Mouse (Mus musculus): ENCODE results near the gene Gm13128. TPM values are rescaled to one million over a fixed set of nuclear protein-coding genes. Genes with fewer than 3 reads are reported as not detected.
"Not testable (repeated sequence)": the region's sequence is repeated elsewhere in the genome, so short reads cannot be mapped to it uniquely, and the experiment has no call there.

Gene Gm13128
- not detected in 2 replicates for polyA plus RNA-seq (2012; ENCODE audit: insufficient read depth, insufficient read length, missing spikeins)

- not testable (repeated sequence) for H3K4me1 ChIP-seq (ENCODE audit: control insufficient read depth, insufficient read depth, insufficient read length, low read length); H3K4me3 ChIP-seq (ENCODE audit: insufficient read depth, low read depth, low read length); H3K27ac ChIP-seq (replicated peaks; ENCODE audit: low read depth, low read length)
Observed at GRCm38 (mm10) chr4:144329949-144330348, at the start of gene Gm13128. Gene Gm13128 (plus strand): TSS chr4:144330249.

- not testable (repeated sequence) for H3K27ac ChIP-seq (replicated peaks; ENCODE audit: low read depth, low read length); H3K4me3 ChIP-seq (ENCODE audit: insufficient read depth, low read depth, low read length); H3K4me1 ChIP-seq (ENCODE audit: control insufficient read depth, insufficient read depth, insufficient read length, low read length)
Observed at GRCm38 (mm10) chr4:144280388-144280787, 49.7 kb upstream of the Gm13128 start, which contains the start of gene Pramel5. Gene Pramel5 (minus strand): TSS chr4:144280488.

GRCm38 (mm10) chr4:144299414-144299813, 30.6 kb upstream of the Gm13128 start:
- not testable (repeated sequence) for H3K27ac ChIP-seq (replicated peaks; ENCODE audit: low read depth, low read length); H3K4me3 ChIP-seq (ENCODE audit: insufficient read depth, low read depth, low read length); H3K4me1 ChIP-seq (ENCODE audit: control insufficient read depth, insufficient read depth, insufficient read length, low read length)

- not testable (repeated sequence) for H3K4me3 ChIP-seq (ENCODE audit: insufficient read depth, low read depth, low read length); H3K4me1 ChIP-seq (ENCODE audit: control insufficient read depth, insufficient read depth, insufficient read length, low read length); H3K27ac ChIP-seq (replicated peaks; ENCODE audit: low read depth, low read length)
Observed at GRCm38 (mm10) chr4:144312666-144313460, 17.2 kb upstream of the Gm13128 start.

GRCm38 (mm10) chr4:144335856-144336255, 5.8 kb downstream of the Gm13128 start:
- H3K4me3 ChIP-seq (ENCODE audit: insufficient read depth, low read depth, low read length); H3K4me1 ChIP-seq (ENCODE audit: control insufficient read depth, insufficient read depth, insufficient read length, low read length); H3K27ac ChIP-seq (replicated peaks; ENCODE audit: low read depth, low read length): not testable (repeated sequence)

GRCm38 (mm10) chr4:144357642-144358041, 27.6 kb downstream of the Gm13128 start, which contains the start of gene Gm13119:
Gene Gm13119 (plus strand): TSS chr4:144357942.
- H3K4me3 ChIP-seq (ENCODE audit: insufficient read depth, low read depth, low read length); H3K4me1 ChIP-seq (ENCODE audit: control insufficient read depth, insufficient read depth, insufficient read length, low read length); H3K27ac ChIP-seq (replicated peaks; ENCODE audit: low read depth, low read length): not testable (repeated sequence)

GRCm38 (mm10) chr4:144377911-144378310, 47.9 kb downstream of the Gm13128 start, which contains the start of gene Pramef20:
Gene Pramef20 (minus strand): TSS chr4:144377933.
- Histone ChIP-seq H3K4me1 (ENCODE audit: control insufficient read depth, insufficient read depth, insufficient read length, low read length) (no peaks in the 10 kb centered on the region), H3K27ac (replicated peaks; ENCODE audit: low read depth, low read length) (no peak within 1 kb of the TSS), H3K4me3 (ENCODE audit: insufficient read depth, low read depth, low read length) (no peak within 1 kb of the TSS)

Other genes starting within 250 kb of the Gm13128 start
- gene Gm13102, start 223.8 kb upstream of the Gm13128 start, polyA plus RNA-seq (2012; ENCODE audit: insufficient read depth, insufficient read length, missing spikeins): not detected in 2 replicates
- gene Oog3, start 167.6 kb upstream of the Gm13128 start, polyA plus RNA-seq (2012; ENCODE audit: insufficient read depth, insufficient read length, missing spikeins): not detected in 2 replicates
- gene Oog2, start 139.5 kb upstream of the Gm13128 start, polyA plus RNA-seq (2012; ENCODE audit: insufficient read depth, insufficient read length, missing spikeins): not detected in 2 replicates
- not detected in 2 replicates for gene C87977, start 116.9 kb upstream of the Gm13128 start, polyA plus RNA-seq (2012; ENCODE audit: insufficient read depth, insufficient read length, missing spikeins)
- gene Pramel5, start 49.8 kb upstream of the Gm13128 start, polyA plus RNA-seq (2012; ENCODE audit: insufficient read depth, insufficient read length, missing spikeins): not detected in 2 replicates
- not detected in 2 replicates for gene Gm13119, start 27.7 kb downstream of the Gm13128 start, polyA plus RNA-seq (2012; ENCODE audit: insufficient read depth, insufficient read length, missing spikeins)
- gene Pramef20, start 47.7 kb downstream of the Gm13128 start, polyA plus RNA-seq (2012; ENCODE audit: insufficient read depth, insufficient read length, missing spikeins): not detected in 2 replicates
- gene Pramef12, start 78.2 kb downstream of the Gm13128 start, polyA plus RNA-seq (2012; ENCODE audit: insufficient read depth, insufficient read length, missing spikeins): not detected in 2 replicates
- not detected in 2 replicates for gene 1700012P22Rik, start 108.5 kb downstream of the Gm13128 start, polyA plus RNA-seq (2012; ENCODE audit: insufficient read depth, insufficient read length, missing spikeins)
- gene Gm9944, start 123.1 kb downstream of the Gm13128 start, polyA plus RNA-seq (2012; ENCODE audit: insufficient read depth, insufficient read length, missing spikeins): not detected in 2 replicates
- not detected in 2 replicates for gene Aadacl3, start 133.5 kb downstream of the Gm13128 start, polyA plus RNA-seq (2012; ENCODE audit: insufficient read depth, insufficient read length, missing spikeins)
- gene 9430007A20Rik, start 189.6 kb downstream of the Gm13128 start, polyA plus RNA-seq (2012; ENCODE audit: insufficient read depth, insufficient read length, missing spikeins): not detected in 2 replicates
- not detected in 2 replicates for gene Gm13124, start 234.9 kb downstream of the Gm13128 start, polyA plus RNA-seq (2012; ENCODE audit: insufficient read depth, insufficient read length, missing spikeins)

All from brown adipose tissue, adult 24 weeks (tissue).